Mouse (Mus musculus) bone marrow, adult 2 months (tissue): ENCODE results near the gene Abhd5.

Source experiments
- CTCF ChIP-seq: fragments of 200-500 bp; IDR thresholded peaks from 2 replicates; pipeline ENCODE4 v1.5.1; 2011; ENCODE audit warnings: low read length, control low read depth; ENCODE audit not compliant: control insufficient read depth, insufficient read depth
- POLR2A ChIP-seq: fragments of 200-500 bp; IDR thresholded peaks from 2 replicates; pipeline ENCODE4 v1.6.1; 2011; ENCODE audit warnings: low read depth, mild to moderate bottlenecking, control low read depth, low read length, borderline replicate concordance; ENCODE audit not compliant: control insufficient read depth

DNA sequence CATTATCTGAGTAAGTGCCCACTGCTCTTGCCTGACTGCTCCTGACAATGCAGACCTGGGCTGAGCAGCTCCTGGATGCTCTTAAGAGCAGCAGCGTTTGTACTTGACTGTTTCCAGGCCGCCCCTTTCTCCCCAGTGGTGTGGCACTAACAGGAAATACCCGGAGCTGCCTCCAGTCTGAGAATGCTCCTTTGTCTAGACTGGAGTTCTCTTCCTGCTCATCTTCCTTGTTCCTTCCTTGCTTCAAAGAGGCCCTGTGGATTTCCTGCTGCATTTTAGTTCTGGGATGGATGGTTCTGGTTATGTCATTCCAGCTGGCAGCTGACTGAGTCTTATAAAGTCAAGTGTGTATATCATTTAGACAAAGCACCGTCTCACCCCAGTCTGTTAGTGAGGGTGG, 21.1 kb downstream of the Abhd5 start:
- TF ChIP-seq CTCF (no peak), POLR2A (no peak)
